Mouse (Mus musculus): ENCODE results near the gene Srrm4.

GRCm38 (mm10) chr5:116538491-116538890 lies 53.1 kb downstream of the Srrm4 start:
- peak; percentile 21; the same call in 1 of the 2 replicates for TF ChIP-seq ZC3H11A (IDR thresholded peaks at IDR 0.05; ENCODE audit: borderline replicate concordance, low read depth, low read length)
- no peak for TF ChIP-seq HCFC1 (IDR thresholded peaks at IDR 0.05; ENCODE audit: borderline replicate concordance, insufficient read depth, low read length)
